Mouse (Mus musculus): ENCODE results near the gene Patz1. TPM values are rescaled to one million over a fixed set of nuclear protein-coding genes. Genes with fewer than 3 reads are reported as not detected.
A peak's percentile ranks its signal among the peaks of the same experiment; 100 is the strongest.

Patz1 gene
- total RNA-seq, 2 experiments from 2014 or later: 38.5 to 41.6 TPM

GRCm38 (mm10) chr11:3292711-3293249 lies 4.1 kb downstream of the Patz1 start:
- peak; percentile 49 for DNase-seq

- DNase-seq: no peak
These were observed 4.7 kb downstream of the Patz1 start for GRCm38 (mm10) chr11:3293361-3293760.

- no peak for DNase-seq
These were observed 6.0 kb downstream of the Patz1 start for GRCm38 (mm10) chr11:3294641-3295040.

GRCm38 (mm10) chr11:3296056-3296455 lies 7.4 kb downstream of the Patz1 start:
- DNase-seq: no peak

- DNase-seq: no peak
These were observed 9.5 kb downstream of the Patz1 start for GRCm38 (mm10) chr11:3297871-3298812.

GRCm38 (mm10) chr11:3298813-3299185 lies 10.1 kb downstream of the Patz1 start:
- DNase-seq: no peak

- no peak for DNase-seq
These were observed 12.4 kb downstream of the Patz1 start for GRCm38 (mm10) chr11:3301075-3301474.

- no peak for DNase-seq
These were observed 13.7 kb downstream of the Patz1 start for GRCm38 (mm10) chr11:3302385-3302784.

- no peak for DNase-seq
These were observed 14.1 kb downstream of the Patz1 start for GRCm38 (mm10) chr11:3302792-3303191.

GRCm38 (mm10) chr11:3305821-3306220 lies 17.1 kb downstream of the Patz1 start:
- no peak for DNase-seq

GRCm38 (mm10) chr11:3307875-3308274 lies 19.2 kb downstream of the Patz1 start:
- DNase-seq: no peak

- no peak for DNase-seq
These were observed 21.2 kb downstream of the Patz1 start for GRCm38 (mm10) chr11:3309884-3310283.

GRCm38 (mm10) chr11:3310789-3311585 lies 22.3 kb downstream of the Patz1 start:
- DNase-seq: no peak

GRCm38 (mm10) chr11:3311586-3312347 lies 23.1 kb downstream of the Patz1 start:
- DNase-seq: no peak

- DNase-seq: no peak
These were observed 24.6 kb downstream of the Patz1 start for GRCm38 (mm10) chr11:3313294-3313693.

- peak; percentile 77 for DNase-seq
These were observed 25.5 kb downstream of the Patz1 start for GRCm38 (mm10) chr11:3314148-3314547.

- no peak for DNase-seq
These were observed 29.6 kb downstream of the Patz1 start for GRCm38 (mm10) chr11:3318286-3318685.

GRCm38 (mm10) chr11:3328271-3328670 lies 39.6 kb downstream of the Patz1 start:
- no peak for DNase-seq

- no peak for DNase-seq
These were observed 40.4 kb downstream of the Patz1 start for GRCm38 (mm10) chr11:3328806-3329775.

GRCm38 (mm10) chr11:3329891-3330451 lies 41.3 kb downstream of the Patz1 start, which contains the start of gene Pik3ip1:
TSS of gene Pik3ip1 (plus strand) at chr11:3330401.
- DNase-seq: peak; percentile 38

- DNase-seq: peak; percentile 90
These were observed 41.9 kb downstream of the Patz1 start for GRCm38 (mm10) chr11:3330566-3330965.

All from heart, postnatal 4 days (tissue).